Mouse (Mus musculus) left cerebral cortex, postnatal 10 days (tissue): Measurements from ENCODE around the gene Stxbp4. TPM values are rescaled to one million over a fixed set of nuclear protein-coding genes. Genes with fewer than 3 reads are reported as not detected.
A peak's percentile ranks its signal among the peaks of the same experiment; 100 is the strongest.

ENCODE experiments used
- DNase-seq, 2 experiments: peaks; one replicate each; pipeline ENCODE4 v3.0.0; 2021 to 2022; ENCODE audit warnings: low spot score in 2 of 2, mixed read lengths in 1 of 2; ENCODE audit errors: extremely low spot score in 1 of 2
- intact Hi-C: fragments of 180-260 bp; cut with DNase I; formaldehyde crosslinking; loops from one replicate; pipeline ENCODE4 v1.15.1; 2025
- total RNA-seq, 2 experiments: library from RNA; stranded (reverse); gene quantifications; 2 replicates each; pipeline ENCODE4 v1.2.3; 2021

The Stxbp4 gene
- total RNA-seq, 2 experiments from 2014 or later, result 8.4 to 8.7 TPM

- intact Hi-C loops, result no loop called here
- no peak for DNase-seq
These were observed 60.7 kb downstream of the Stxbp4 start for GRCm38 (mm10) chr11:90577057-90577780.

GRCm38 (mm10) chr11:90576282-90576972, 61.5 kb downstream of the Stxbp4 start:
- DNase-seq, result no peak
- intact Hi-C loops, result no loop called here

- no peak for DNase-seq
- intact Hi-C loops, result no loop called here
These were observed 62.3 kb downstream of the Stxbp4 start for GRCm38 (mm10) chr11:90575491-90576048.

GRCm38 (mm10) chr11:90570646-90571259, 67.1 kb downstream of the Stxbp4 start:
- DNase-seq, result no peak
- intact Hi-C loops, result no loop called here

DNA sequence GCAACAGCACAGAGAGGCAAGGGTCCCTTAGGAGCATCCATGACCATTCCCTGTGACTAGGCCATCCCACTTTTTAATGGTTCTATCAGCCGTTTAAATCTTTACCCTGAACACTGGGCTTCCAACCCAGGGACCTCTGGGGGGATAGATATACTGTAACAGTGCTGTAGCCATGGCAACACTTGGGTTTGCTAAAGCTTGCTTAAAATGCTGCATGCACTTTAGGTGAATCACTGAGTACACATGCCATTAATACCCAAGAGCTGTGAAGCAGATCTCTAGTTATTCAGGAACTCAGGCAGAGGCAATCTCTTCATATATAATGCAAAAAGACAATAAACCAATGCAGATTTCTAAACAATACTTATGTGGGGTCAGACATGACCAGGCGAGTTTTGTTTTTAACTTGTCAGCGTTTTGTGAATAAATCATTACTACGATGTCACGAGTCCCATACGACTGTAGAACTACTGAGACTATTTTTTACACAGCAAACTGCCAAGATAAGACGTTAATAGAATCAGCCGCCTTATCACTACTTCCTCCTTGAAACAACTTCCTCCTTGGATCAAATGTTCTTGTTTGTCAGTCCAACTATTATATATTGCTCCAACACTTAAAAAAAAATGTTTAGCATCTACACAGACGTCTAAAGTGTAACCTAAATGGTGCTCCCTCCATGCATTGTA, 79.4 kb downstream of the Stxbp4 start:
- intact Hi-C loops, result no loop called here
- DNase-seq, result no peak

- intact Hi-C loops, result no loop called here
- DNase-seq, result no peak
These were observed 81.4 kb downstream of the Stxbp4 start for GRCm38 (mm10) chr11:90556517-90556916.

DNA sequence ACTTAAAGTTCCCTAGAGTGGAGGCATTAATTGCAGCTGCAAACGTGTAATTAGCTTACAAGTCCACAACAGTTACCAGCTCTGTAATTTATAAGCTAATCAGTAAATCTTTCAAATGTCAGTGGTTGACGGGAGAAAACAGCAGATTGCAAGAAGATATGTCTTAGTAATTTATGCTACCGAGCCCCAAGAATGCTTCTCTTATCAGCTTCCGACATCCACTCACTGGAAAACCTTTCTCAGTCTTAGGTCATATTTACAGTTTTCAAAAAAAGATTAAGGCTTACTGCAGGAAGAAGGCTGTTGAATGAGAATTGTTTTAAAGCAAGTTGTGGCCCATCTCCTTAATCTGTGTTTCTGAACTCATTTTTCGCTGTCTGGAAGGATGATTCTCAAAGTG, 83.9 kb downstream of the Stxbp4 start:
- intact Hi-C loops, result no loop called here

GRCm38 (mm10) chr11:90552303-90553201, 85.3 kb downstream of the Stxbp4 start:
- no peak for DNase-seq
- intact Hi-C loops, result no loop called here

More for the DNA sequence above, 83.9 kb downstream of the Stxbp4 start:
- no peak for DNase-seq

DNA sequence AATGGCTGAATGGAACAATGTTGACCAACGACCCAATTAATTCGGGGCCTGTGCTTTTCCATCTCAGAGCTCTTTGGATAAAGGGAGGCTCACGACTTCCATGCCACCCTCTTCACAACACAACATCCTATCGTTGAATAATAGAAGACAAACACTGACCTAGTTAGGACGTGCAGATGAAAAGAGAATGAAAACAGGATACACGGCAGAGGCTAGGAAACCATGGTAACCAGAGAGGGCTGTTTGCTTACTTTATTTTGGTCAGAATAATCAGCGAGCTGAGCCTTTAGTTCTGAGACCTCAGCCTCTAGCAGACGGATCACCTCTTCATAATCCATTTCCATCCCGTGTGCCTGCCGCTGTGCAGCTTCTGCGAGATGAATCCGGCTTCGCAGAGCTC, 89.3 kb downstream of the Stxbp4 start:
- DNase-seq, result peak in 1 of 2 experiments; percentile 48
- intact Hi-C loops, result no loop called here

DNA sequence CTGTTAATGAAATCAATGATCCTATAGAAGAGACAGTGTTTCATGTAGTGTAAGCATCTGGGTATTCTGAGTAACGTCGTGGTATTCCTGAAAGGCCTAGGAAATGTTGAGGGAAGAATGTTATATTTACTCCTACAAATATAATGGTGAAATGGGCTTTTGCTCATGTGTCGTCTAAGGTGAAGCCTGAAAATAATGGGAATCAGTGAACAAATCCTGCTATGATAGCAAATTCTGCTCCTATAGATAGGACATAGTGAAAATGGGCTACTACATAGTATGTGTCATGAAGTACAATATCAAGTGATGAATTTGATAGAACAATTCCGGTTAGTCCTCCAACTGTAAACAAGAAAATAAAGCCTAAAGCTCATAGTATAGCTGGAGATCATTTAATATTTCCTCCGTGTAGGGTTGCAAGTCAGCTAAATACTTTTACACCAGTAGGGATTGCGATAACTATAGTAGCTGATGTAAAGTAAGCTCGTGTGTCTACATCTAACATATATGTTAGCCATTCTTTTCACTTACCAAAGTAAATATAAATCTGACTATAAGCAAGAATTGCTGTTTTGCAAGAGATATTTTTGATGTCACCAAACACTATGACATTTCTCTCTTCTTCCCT, 99.1 kb downstream of the Stxbp4 start:
- DNase-seq, result no peak
- intact Hi-C loops, result no loop called here

GRCm38 (mm10) chr11:90525311-90525710, 112.6 kb downstream of the Stxbp4 start:
- DNase-seq, result no peak
- intact Hi-C loops, result no loop called here

DNA sequence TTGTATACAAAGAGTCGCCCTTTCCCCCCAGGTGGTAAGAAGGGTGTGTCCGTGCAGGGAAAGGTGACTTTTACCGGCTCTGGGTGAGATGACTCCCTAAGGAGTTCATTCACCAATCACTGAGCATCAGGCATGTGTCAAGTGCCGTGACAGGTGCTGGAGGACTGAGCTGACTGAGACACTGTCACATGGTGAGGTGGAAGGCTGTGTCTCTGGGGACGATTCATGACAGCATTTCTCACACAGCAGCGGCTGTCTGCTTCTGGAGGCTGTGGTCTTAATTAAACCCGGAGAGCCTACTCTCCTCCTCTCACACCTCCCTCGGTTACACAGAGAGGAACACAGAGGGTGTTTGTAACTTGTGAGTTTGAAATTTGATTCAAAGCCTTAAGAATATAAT, 116.8 kb downstream of the Stxbp4 start:
- no peak for DNase-seq
- intact Hi-C loops, result no loop called here

DNA sequence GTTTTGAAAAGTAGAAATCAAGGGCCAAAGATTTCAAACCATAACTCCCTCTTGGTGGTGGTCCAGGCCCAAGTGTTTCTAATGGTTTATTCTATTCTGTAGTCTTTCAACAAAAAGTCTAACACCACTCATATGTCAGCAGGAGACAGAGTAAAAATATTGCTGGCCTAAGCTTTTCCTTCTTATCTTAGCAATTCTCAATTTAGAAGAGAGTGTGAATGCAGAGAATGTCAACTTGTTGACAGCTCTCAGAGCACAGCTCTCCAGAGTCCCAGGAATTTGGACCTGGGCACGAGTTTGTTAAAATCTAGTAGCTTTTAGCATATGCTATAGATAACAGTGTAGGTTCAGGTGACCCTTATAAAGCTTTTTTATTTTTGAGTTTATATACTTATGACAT, 120.1 kb downstream of the Stxbp4 start:
- no peak for DNase-seq
- intact Hi-C loops, result no loop called here

DNA sequence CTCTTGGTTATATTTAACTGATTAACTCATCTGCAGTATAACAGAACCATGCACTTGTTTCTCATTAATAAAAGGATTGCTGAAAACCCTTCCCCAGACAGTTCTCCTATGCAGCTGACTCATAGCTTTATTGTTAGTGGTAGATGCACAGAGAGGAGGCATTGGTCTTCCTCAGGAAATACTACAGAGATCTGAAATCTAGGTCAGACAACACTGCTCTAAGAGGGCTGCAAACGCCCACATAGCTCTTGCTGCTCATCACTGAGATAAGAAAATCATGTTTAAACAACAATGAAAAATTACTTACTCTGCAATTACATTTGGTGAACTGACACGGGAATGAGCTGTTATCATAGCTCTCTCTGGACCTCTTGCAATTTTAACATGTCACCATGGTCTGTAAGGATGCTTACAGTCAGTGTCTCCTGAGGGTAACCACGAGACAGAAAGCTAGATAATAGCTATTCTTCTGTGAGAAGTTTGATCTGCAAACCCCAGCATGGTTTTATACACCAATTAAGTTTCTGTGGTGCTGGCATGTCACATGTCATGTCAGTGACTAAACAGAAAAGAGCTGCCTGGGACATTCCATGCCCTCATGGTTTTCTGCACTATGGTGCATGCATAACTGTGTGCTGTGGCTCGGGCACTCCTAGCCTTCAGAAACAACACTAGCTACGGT, 125.2 kb downstream of the Stxbp4 start:
- no peak for DNase-seq
- intact Hi-C loops, result no loop called here

DNA sequence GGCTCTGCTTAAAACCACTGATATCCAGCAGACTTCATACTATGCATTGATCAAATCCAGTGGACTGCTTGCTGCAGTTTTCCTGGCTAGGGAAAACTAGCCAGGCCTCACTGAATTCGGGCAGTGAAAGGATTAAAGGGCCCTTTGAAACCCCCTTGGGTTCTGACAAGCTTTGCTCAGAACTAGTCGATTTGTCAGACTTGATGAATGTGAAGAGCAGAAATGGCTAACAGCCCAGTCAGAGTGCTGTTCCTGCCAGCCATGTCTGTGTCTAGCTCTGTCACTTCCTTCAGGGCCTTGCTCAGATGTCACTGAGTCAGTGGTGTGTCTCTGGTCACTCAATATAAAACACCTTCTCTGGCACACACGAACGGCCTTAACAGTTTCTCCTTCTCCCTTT, 136.0 kb downstream of the Stxbp4 start:
- DNase-seq, result no peak
- intact Hi-C loops, result no loop called here

DNA sequence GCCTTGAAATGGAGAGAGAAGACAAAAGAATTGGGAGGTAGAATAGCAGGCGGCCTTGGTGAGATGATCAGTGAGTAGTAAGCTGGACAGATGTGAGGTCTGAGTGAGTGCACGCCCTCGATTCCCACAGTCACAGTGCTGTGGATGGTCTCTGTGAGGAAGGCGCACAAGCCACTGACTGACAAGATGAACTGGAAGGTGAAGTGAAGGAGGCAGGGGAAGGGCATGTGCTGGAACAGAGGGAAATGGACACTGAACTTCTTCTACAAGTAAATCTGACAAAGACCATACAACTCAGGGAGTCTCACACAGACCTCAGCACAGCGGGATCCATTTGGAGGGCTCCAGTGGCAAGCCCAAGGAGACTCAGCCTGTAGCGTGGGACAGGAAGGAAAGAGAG, 138.0 kb downstream of the Stxbp4 start:
- no peak for DNase-seq
- intact Hi-C loops, result no loop called here

DNA sequence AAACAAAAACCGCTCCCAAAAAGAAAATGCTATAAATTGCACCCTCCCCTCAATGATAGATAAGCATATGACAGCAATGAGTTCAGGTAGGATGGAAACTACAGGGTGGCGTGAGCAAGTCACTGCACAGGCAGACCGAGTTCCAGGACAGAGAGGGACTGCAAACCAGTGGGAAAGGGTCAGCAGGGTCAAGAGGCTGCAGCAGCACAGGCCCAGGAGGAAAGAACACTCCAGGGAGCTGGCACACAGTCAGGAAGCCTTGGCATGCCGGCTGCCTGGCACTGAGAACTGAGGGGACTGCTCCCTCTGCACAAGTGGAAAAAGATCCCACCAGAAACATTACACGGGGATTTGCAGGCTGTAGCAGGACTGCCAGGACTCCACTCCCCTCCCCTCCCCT, 139.4 kb downstream of the Stxbp4 start:
- intact Hi-C loops, result no loop called here
- DNase-seq, result peak in 1 of 2 experiments; percentile 63
